ENCODE assay signal across 9 mouse cellular contexts in genomic region chr5:143050273-143050672, GRCm38 (mm10).
DNase-seq lines count a peak whose midpoint lies in the region; ATAC-seq lines count a peak whose summit lies in the region.
"Had no signal": no experiment of that assay in that cellular context is flagged by ENCODE, and none has a peak within 500 bp of the region (broad histone marks: within the 10 kb centered on the region; RNA-seq: fewer than 3 reads in every experiment).

No protein-coding gene starts in this region.

- peak overlapping the region; percentile 32 for H3K4me2 ChIP-seq in heart, embryonic 14.5 days (ENCODE audit: low read length)
- H3K4me2 ChIP-seq in forebrain, embryonic 15.5 days (replicated peaks), result no peak overlapping the region

- H3K9ac ChIP-seq in heart, embryonic 14.5 days (ENCODE audit: low read length), result peak overlapping the region; percentile 32
- no peak overlapping the region for H3K9ac ChIP-seq in forebrain, embryonic 15.5 days (replicated peaks)

- H3K9me3 ChIP-seq in heart, embryonic 14.5 days (ENCODE audit: control insufficient read depth, low read length), result no peaks in the 10 kb centered on the region
- H3K9me3 ChIP-seq in forebrain, embryonic 15.5 days, result no peaks in the 10 kb centered on the region

- WGBS in heart, embryonic 14.5 days, result 66% methylated on average over 5 of the region's 5 CpGs
- 40% methylated on average over 5 of the region's 5 CpGs for WGBS in forebrain, embryonic 15.5 days

- peaks cover 23 to 67% of the 10 kb centered on the region in 2 experiments for H3K4me1 ChIP-seq in heart, embryonic 14.5 days (ENCODE audit: control insufficient read depth in 2 of 2, insufficient read depth in 2 of 2, low read length in 2 of 2)
- peaks cover 38% of the 10 kb centered on the region for H3K4me1 ChIP-seq in forebrain, embryonic 15.5 days

- intact Hi-C loops in heart, postnatal 14 days (cut with DNase I), result no loop called here

- H3K27me3 ChIP-seq in heart, embryonic 14.5 days (ENCODE audit: control insufficient read depth, insufficient read depth, low read length), result no peaks in the 10 kb centered on the region
- H3K27me3 ChIP-seq in forebrain, embryonic 15.5 days, result no peaks in the 10 kb centered on the region

- ATAC-seq in heart, embryonic 14.5 days (ENCODE audit: insufficient number of reproducible peaks, insufficient read depth, low FRiP score, low read depth), result no peak
- ATAC-seq in forebrain, embryonic 15.5 days (replicated peaks), result no peak
- ATAC-seq in megakaryocyte progenitor cell, adult 5-6 weeks (replicated peaks; ENCODE audit: poor library complexity), result peak; percentile 33

- no peak overlapping the region for H3K4me3 ChIP-seq in heart, embryonic 14.5 days (ENCODE audit: control insufficient read depth in 1 of 2, insufficient read depth in 1 of 2, low read depth in 1 of 2, low read length in 2 of 2)
- H3K4me3 ChIP-seq in forebrain, embryonic 15.5 days, result no peak overlapping the region

- peak overlapping the region; percentile 70 to 76 for H3K27ac ChIP-seq in heart, embryonic 14.5 days (replicated peaks in 1 of 2; ENCODE audit: control insufficient read depth in 1 of 2, insufficient read depth in 1 of 2, low read depth in 2 of 2, low read length in 2 of 2)
- peak overlapping the region; percentile 95 for H3K27ac ChIP-seq in forebrain, embryonic 15.5 days (replicated peaks)

- peaks cover 5% of the 10 kb centered on the region; the same call in 1 of the 2 replicates for H3K36me3 ChIP-seq in heart, embryonic 14.5 days (ENCODE audit: control insufficient read depth, insufficient read depth, low read length)
- no peaks in the 10 kb centered on the region for H3K36me3 ChIP-seq in forebrain, embryonic 15.5 days

- no peak for DNase-seq in heart, postnatal 14 days
- DNase-seq in B cell, adult 2 months, result peak; percentile 25 to 32
- no peak for DNase-seq in embryo, embryonic 10.5 days (ENCODE audit: low spot score)
- DNase-seq in cerebellum, postnatal 14 days, result no peak
- no peak for DNase-seq in right cerebral cortex, postnatal 25 days
- DNase-seq: cerebellum, adult 18-20 months had no signal

Comparison
In these comparisons a context has a peak if more than half of its experiments do, and no peak if none do; other contexts are left out.
1. DNase-seq: peak in B cell, adult 2 months (2 of 2); none in heart, postnatal 14 days (0 of 2), embryo, embryonic 10.5 days (single experiment), cerebellum, postnatal 14 days (0 of 2) and right cerebral cortex, postnatal 25 days (single experiment).